8 mouse cellular contexts compared by ENCODE assay signal in genomic region chr6:52639546-52640223, GRCm38 (mm10). TPM values are rescaled to one million over a fixed set of nuclear protein-coding genes. Genes with fewer than 3 reads are reported as not detected.
DNase-seq lines count a peak whose midpoint lies in the region; ATAC-seq lines count a peak whose summit lies in the region.

No protein-coding gene starts in this region.

- H3K9me3 ChIP-seq in forebrain, embryonic 16.5 days (ENCODE audit: control insufficient read depth, low read length), result no peaks in the 10 kb centered on the region
- H3K9me3 ChIP-seq in midbrain, embryonic 14.5 days (ENCODE audit: control insufficient read depth, low read length), result no peaks in the 10 kb centered on the region

- peak overlapping the region; percentile 85 for H3K4me2 ChIP-seq in forebrain, embryonic 16.5 days (ENCODE audit: low read length)
- H3K4me2 ChIP-seq in midbrain, embryonic 14.5 days (ENCODE audit: low read length), result peak overlapping the region; percentile 74

- H3K4me3 ChIP-seq in forebrain, embryonic 16.5 days (replicated peaks; ENCODE audit: low read length), result peak overlapping the region; percentile 91
- H3K4me3 ChIP-seq in midbrain, embryonic 14.5 days (replicated peaks; ENCODE audit: low read depth, low read length), result peak overlapping the region; percentile 71

- peak; percentile 64 for ATAC-seq in forebrain, embryonic 16.5 days
- ATAC-seq in midbrain, embryonic 14.5 days (ENCODE audit: low FRiP score, low TSS enrichment), result peak; percentile 46; the same call in 1 of the 2 replicates

- peak; percentile 49 for DNase-seq in adrenal gland, postnatal 10 days
- no peak for DNase-seq in adrenal gland, postnatal 25 days
- peak; percentile 39 for DNase-seq in retina, embryonic 14.5 days (ENCODE audit: low spot score)
- DNase-seq in retina, postnatal 1 day, result no peak
- DNase-seq in kidney, postnatal 36 days, result peak; percentile 49 to 59
- peak; percentile 39 for DNase-seq in midbrain, embryonic 14.5 days
- no peak for DNase-seq in natural killer cell, adult 2 months (ENCODE audit: low spot score in 2 of 2)

- no peaks in the 10 kb centered on the region for H3K27me3 ChIP-seq in forebrain, embryonic 16.5 days (replicated peaks; ENCODE audit: control insufficient read depth, insufficient read depth, low read length)
- H3K27me3 ChIP-seq in midbrain, embryonic 14.5 days (ENCODE audit: control insufficient read depth, insufficient read depth, low read length), result no peaks in the 10 kb centered on the region

- no peaks in the 10 kb centered on the region for H3K36me3 ChIP-seq in forebrain, embryonic 16.5 days (ENCODE audit: control insufficient read depth, insufficient read depth)
- H3K36me3 ChIP-seq in midbrain, embryonic 14.5 days (ENCODE audit: control insufficient read depth, insufficient read depth, low read length), result no peaks in the 10 kb centered on the region

- peaks cover 6% of the 10 kb centered on the region for H3K4me1 ChIP-seq in forebrain, embryonic 16.5 days (replicated peaks; ENCODE audit: control insufficient read depth, insufficient read depth, low read length)
- H3K4me1 ChIP-seq in midbrain, embryonic 14.5 days (ENCODE audit: control insufficient read depth, insufficient read depth, low read length), result peaks cover 8% of the 10 kb centered on the region; the same call in 1 of the 2 replicates

- H3K27ac ChIP-seq in forebrain, embryonic 16.5 days (ENCODE audit: low read length), result peak overlapping the region; percentile 53
- H3K27ac ChIP-seq in midbrain, embryonic 14.5 days (replicated peaks; ENCODE audit: low read depth, low read length), result peak overlapping the region; percentile 73

- H3K9ac ChIP-seq in forebrain, embryonic 16.5 days (replicated peaks; ENCODE audit: low read depth, low read length), result peak overlapping the region; percentile 93
- peak overlapping the region; percentile 81 for H3K9ac ChIP-seq in midbrain, embryonic 14.5 days (replicated peaks; ENCODE audit: low read length)

- WGBS in forebrain, embryonic 16.5 days, result 4% methylated on average over 28 of the region's 28 CpGs
- 3% methylated on average over 28 of the region's 28 CpGs for WGBS in midbrain, embryonic 14.5 days

RNA-seq across cellular contexts. Expression of gene Hibadh, which starts 0.5 kb away (rescaled TPM):
- 100 to 1,000 TPM; 219 to 227 TPM for total RNA-seq in adrenal gland, postnatal 10 days (2021)
- 166 and 179 TPM in 2 replicates for total RNA-seq in adrenal gland, postnatal 25 days (2021)
- polyA plus RNA-seq in forebrain, embryonic 16.5 days (2015; fragmentation: Nextera tagmentation; extraction: Ambion mirVana), result 50.8 and 55.3 TPM in 2 replicates
- polyA plus RNA-seq in midbrain, embryonic 14.5 days (2014; fragmentation: Nextera tagmentation; extraction: Ambion mirVana), result 40.8 and 51.9 TPM in 2 replicates

Comparison
In these comparisons a context has a peak if more than half of its experiments do, and no peak if none do; other contexts are left out.
1. DNase-seq: peak in adrenal gland, postnatal 10 days (single experiment), retina, embryonic 14.5 days (single experiment), kidney, postnatal 36 days (2 of 2) and midbrain, embryonic 14.5 days (single experiment); none in adrenal gland, postnatal 25 days (single experiment), retina, postnatal 1 day (single experiment) and natural killer cell, adult 2 months (0 of 2).